Mouse (Mus musculus) lung, adult 2 months (tissue): ENCODE measurements at regions not wholly inside any gene's neighbourhood (a gene's known extent, or its start where the extent isn't known, plus 50 kb on each side); places are given as distances from the start of the nearest gene placed in this dataset.

ENCODE experiments used
- CTCF ChIP-seq: fragments of 200-500 bp; IDR thresholded peaks from 2 replicates; pipeline ENCODE4 v1.5.1; 2011; ENCODE audit warnings: mild to moderate bottlenecking, low read length, control low read depth; ENCODE audit not compliant: insufficient read depth
- POLR2A ChIP-seq: fragments of 200-500 bp; IDR thresholded peaks from 2 replicates; pipeline ENCODE4 v1.6.1; 2011; ENCODE audit warnings: low read depth, mild to moderate bottlenecking, control low read depth, low read length, borderline replicate concordance; ENCODE audit errors: extremely low read depth

DNA sequence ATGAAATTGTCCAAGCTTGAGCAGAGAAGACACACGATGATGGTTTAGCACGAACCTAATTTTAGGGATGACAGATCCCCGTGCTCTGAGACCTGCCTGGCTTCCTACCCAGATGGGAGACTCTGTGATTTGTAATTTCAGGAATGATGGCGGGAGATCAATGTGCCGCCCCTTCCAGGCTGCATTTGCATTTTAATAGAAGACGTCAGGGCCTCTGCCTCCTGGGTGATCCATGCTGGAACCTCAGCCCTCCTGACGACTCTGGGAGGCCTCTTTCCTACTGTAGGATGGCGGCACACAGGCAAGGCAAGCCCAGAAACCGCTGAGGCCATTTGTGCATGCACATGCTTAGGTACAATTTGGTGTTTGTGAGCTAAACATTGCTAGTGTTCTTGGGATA is 90.1 kb downstream of the Barhl2 start:
- TF ChIP-seq POLR2A (no peak), CTCF (no peak)
